Mouse (Mus musculus) G1E-ER4 (cell line): ENCODE results near the gene Tnp2. TPM values are rescaled to one million over a fixed set of nuclear protein-coding genes. Genes with fewer than 3 reads are reported as not detected.

Source experiments
- GATA1 ChIP-seq: IDR thresholded peaks from one replicate; pipeline ENCODE4 v1.8.0; 2012; ENCODE audit warnings: low read length, inconsistent platforms
- polyA plus RNA-seq: library from polyadenylated mRNA; stranded (reverse); fragments of >175 nt; gene quantifications from 2 replicates; pipeline ENCODE4 v1.2.3, GENCODE M21; 2012

Gene Tnp2
- not detected in 2 replicates for polyA plus RNA-seq

- TF ChIP-seq GATA1 = no peak
These were observed at the start of gene Tnp2 for GRCm38 (mm10) chr16:10788271-10788670. Gene Tnp2, minus strand, starts transcription at chr16:10788660.

- no peak for TF ChIP-seq GATA1
These were observed 49.4 kb upstream of the Tnp2 start for GRCm38 (mm10) chr16:10837903-10838302.

DNA sequence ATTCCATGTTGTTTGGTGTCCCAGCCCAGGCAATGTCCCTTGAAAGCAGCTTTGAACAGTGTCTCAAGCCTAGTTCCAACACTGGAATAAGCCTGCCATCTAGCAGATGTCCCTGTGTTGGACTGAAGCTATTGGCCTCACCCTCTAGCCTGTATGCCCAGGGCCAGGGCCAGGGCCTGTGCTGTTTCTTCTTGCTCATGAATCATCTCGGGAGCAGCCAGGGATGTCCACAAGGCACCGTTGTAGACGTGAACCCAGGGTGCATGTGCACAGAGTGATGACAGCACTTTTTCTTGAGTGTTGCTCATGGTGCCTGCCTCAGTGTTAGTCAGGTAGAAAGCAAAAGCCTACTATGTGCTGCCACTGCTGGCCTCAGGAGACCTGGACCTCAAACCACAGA lies 48.8 kb upstream of the Tnp2 start:
- no peak for TF ChIP-seq GATA1

DNA sequence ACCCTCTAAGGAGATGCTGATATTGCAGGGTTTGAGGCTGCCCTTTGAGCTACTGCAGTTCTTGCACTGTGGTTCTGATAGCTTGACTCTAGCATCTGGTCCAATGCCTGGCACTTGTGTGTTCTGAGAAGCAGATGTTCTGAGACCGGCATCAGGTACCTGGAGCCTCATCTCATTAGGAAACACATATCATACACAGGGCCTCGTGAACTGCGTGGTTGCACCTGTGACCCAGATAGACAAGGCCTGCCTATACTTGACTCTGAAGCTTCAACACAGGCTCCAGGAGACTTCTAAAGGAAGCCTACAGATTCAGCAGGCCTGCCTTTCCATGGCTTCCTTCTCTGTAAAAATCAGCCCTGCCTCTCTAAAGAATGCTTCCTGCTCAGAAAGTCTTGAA lies 47.9 kb upstream of the Tnp2 start:
- TF ChIP-seq GATA1 = no peak

DNA sequence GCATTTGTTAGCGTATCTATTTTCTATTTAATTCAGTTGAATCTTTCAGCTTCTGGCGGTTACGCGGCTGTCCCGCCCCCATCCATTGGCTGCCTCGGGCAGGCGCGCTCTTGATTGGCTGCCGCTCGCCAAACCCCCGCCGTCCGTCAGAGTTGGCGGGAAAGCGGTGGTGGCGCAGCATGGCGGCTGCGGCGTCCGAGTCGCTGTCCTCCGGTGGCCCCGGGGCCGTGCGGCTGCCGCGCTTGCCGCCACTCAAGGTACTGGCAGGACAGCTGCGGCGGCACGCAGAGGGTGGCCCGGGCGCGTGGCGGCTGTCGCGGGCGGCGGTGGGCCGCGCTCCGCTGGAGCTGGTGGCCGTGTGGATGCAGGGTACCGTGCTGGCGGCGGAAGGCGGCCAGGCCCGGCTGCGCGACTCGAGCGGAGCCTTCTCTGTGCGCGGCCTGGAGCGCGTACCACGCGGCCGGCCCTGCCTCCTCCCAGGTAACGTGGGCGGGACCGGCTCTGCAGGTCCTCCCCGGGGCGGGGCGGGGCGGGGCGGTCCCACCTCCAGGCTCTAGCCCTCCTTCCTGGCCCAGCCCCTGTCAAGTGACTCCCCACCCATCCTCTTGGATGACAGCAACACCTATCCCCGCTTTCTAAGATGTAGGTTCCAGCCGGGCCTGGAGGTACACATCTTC lies 46.6 kb upstream of the Tnp2 start, which contains the start of gene Rmi2:
Gene Rmi2, plus strand, starts transcription at position 149 of the 677 bp plus-strand sequence.
- TF ChIP-seq GATA1 = no peak

GRCm38 (mm10) chr16:10834542-10834910 lies 46.1 kb upstream of the Tnp2 start:
- no peak for TF ChIP-seq GATA1

DNA sequence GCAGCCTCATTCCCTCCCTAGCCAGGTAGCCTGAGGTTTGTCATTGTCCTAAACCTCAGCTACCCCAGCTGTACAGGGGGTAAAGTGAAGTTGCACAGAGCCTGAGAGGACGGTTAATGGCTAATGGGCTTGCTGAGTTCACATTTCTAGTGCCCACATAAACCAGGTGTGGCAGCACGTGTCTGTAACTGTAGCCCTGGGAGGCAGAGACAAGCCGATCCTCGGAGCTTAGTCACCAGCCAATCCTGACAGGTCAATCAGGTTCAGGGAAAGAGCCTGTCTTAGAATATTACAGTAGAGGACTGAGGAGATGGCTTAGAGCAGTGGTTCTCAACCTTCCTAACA lies 40.0 kb upstream of the Tnp2 start:
- TF ChIP-seq GATA1 = no peak

DNA sequence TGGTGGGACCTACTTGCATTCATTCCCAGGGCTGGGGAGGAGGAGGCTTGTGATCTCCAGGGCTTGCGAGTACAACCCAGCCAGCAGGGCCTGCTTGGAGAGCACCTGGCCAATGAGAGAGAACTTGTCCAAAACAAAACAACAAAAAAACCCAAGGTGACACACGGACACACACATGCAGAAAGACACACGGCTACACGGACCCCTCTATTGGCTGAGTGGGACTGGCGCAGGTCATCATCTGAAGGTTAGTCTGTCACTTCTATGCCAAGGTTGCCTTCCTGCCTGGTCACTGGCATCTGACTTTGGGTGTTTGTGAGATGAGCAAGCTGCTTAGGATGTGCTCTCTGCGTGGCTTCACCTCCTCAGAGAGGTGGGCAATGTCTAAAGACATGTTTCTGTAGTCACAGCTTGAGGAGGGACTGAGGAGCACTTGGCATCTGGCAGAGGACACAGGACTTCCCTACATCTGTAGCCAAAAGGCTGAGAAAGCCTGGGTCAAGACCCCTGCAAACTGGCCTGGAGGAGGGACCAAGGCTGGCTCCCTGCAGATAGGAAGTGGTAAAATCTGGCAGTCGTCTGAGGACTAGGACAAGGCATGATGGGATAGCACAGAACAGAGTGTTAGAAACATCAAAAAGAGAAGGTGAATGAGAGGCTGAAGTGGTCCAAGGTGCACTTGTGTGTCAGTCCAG lies 39.5 kb upstream of the Tnp2 start:
- TF ChIP-seq GATA1 = no peak

DNA sequence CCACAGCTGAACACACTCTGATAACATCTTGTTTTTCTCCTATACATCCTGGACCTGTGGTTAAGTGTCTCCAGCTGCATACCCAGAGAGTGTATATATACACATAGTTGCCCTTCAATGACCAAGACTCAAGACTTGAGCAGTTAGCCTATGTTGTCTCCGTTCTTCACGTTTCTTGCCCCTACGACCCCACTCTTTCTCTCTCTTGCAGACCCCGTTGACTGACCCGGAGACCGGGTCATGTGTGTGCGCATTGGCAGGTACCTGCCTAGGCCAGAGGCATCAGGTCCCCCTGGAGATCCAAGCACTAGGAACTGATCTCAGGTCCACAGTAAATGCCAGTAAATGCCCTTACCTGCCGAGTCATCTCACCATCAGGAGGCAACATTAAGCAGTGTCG lies 38.8 kb upstream of the Tnp2 start:
- TF ChIP-seq GATA1 = no peak

DNA sequence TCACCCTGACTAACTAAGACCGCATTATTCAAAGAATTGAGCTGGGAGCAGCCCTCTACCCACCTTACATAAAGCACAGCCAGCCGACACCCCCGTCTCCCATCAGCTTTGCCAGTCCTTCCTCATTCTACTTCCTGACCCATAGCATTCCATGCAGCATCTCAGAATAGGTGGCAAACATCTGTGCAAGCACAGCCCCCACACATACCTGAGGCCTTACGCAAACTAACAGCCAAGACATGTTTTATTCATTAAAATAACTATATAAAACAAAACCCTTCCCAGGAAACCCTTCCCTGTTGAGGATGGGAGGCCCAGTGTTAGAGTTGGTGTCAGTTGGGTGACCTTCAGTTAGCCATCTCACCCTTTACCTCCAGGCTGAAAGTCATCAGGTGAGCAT lies 37.4 kb upstream of the Tnp2 start:
- no peak for TF ChIP-seq GATA1

- TF ChIP-seq GATA1 = no peak
These were observed 36.1 kb upstream of the Tnp2 start for GRCm38 (mm10) chr16:10824536-10824935.

DNA sequence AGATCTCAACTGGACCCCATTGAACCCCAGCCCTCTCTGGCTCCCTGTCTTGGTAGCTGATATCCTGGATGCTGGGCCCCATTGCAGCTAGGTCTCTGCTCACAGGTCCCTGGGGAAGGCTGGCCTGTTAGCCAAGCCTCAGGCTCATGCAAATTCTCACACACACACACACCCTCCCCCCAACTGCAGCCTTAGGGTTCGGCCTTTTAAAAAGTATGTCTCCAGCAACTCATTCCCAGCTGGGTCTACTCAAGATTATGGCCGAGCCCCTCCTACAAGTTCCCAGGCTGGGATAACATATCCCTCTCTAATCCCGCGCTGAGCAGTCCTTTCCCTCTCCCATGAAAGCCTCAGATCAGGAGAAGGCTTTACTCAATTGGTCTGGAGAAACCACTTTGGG lies 32.9 kb upstream of the Tnp2 start:
- TF ChIP-seq GATA1 = no peak

GRCm38 (mm10) chr16:10819966-10820365 lies 31.5 kb upstream of the Tnp2 start:
- no peak for TF ChIP-seq GATA1

DNA sequence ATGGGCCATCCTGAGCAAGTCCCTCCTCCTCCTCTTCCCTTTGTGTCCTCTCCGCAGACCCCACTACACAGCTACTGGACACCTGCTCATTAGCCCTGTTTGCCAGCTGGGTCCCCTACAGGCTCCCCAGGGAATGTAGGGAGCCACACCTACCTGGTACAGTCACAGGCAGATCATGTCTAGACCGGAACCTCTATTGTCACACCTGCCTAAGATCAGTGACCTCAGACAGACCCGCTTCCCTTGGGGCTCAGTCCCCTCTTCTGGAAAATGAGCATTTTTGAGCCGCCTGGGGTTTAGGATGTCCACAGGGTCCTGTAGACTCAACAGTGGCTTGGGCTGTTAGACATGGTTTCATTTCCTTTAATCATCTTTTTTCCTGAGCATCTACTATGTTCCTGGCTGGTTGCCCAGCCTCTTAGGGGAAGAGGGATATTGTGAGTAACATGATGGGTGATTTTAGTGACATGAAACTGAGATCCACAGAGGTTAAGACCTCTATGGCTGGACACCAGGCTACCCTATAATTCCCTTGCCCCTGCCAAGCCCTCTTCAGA lies 30.2 kb upstream of the Tnp2 start:
- TF ChIP-seq GATA1 = no peak

DNA sequence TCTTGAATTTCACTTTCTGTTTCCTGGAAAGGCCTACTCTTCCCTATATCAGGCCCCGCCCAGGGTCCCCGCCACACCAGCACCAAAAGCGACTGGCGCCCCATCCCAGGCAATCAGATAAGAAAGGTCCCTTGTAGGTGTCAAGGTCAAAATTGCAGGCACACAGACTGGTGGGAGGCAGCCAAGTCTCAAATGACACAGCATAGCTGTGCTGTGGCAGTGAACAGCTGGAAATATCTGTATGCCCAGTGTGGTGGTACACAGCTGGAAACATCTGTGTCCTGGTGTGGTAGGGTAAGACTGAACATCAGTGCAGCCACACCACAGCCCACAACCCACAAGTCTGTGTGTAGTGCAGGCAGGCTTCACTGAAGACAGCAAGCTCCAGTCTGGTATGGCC lies 26.4 kb upstream of the Tnp2 start:
- no peak for TF ChIP-seq GATA1

- TF ChIP-seq GATA1 = no peak
These were observed 25.3 kb upstream of the Tnp2 start for GRCm38 (mm10) chr16:10813726-10814125.

- no peak for TF ChIP-seq GATA1
These were observed 24.5 kb upstream of the Tnp2 start, which contains the start of gene Gm11172 for GRCm38 (mm10) chr16:10812865-10813371. Gene Gm11172, plus strand, starts transcription at chr16:10812915.
